Mouse (Mus musculus): ENCODE data around the gene Ubald1.

GRCm38 (mm10) chr16:4912907-4913782 is 33.0 kb upstream of the Ubald1 start:
- TF ChIP-seq NRF1 (IDR thresholded peaks at IDR 0.05; ENCODE audit: low read depth, low read length) (no peak), POLR2A (IDR thresholded peaks at IDR 0.05; ENCODE audit: low read depth, low read length) (0 out of 2 replicates have a peak, but pooled peaks have one; percentile 17), EP300 (IDR thresholded peaks at IDR 0.05; ENCODE audit: low read length) (peak; percentile 47; the same call in 1 of the 2 replicates), CTCF (conservative IDR thresholded peaks at IDR 0.05 in 1 of 2, IDR thresholded peaks at IDR 0.05 in 1 of 2; ENCODE audit: low read depth in 2 of 2, low read length in 2 of 2) (no peak)
